Mouse (Mus musculus): ENCODE measurements around the gene Olfr1154. TPM values are rescaled to one million over a fixed set of nuclear protein-coding genes. Genes with fewer than 3 reads are reported as not detected.

Gene Olfr1154
- total RNA-seq (2023) = not detected

GRCm38 (mm10) chr2:87905066-87905465 is at the start of gene Olfr1154:
Gene Olfr1154 (minus strand): TSS chr2:87905166.

GRCm38 (mm10) chr2:87953000-87953399 is 48.0 kb upstream of the Olfr1154 start, which contains the start of gene Olfr1156:
Gene Olfr1156 (minus strand): TSS chr2:87953100.

GRCm38 (mm10) chr2:87945037-87945436 is 40.1 kb upstream of the Olfr1154 start, which contains the start of gene Olfr1155:
Gene Olfr1155 (minus strand): TSS chr2:87945137.

GRCm38 (mm10) chr2:87894662-87895061 is 10.3 kb downstream of the Olfr1154 start, which contains the start of gene Olfr1153:
Gene Olfr1153 (plus strand): TSS chr2:87894962.

GRCm38 (mm10) chr2:87866192-87866591 is 38.8 kb downstream of the Olfr1154 start, which contains the start of gene Olfr1152:
Gene Olfr1152 (plus strand): TSS chr2:87866492.

GRCm38 (mm10) chr2:87855562-87855961 is 49.4 kb downstream of the Olfr1154 start, which contains the start of gene Olfr1151:
Gene Olfr1151 (plus strand): TSS chr2:87855862.

Other genes starting within 250 kb of the Olfr1154 start
- gene Olfr1134, start 246.7 kb downstream of the Olfr1154 start, total RNA-seq (2023) = not detected
- gene Olfr1135, start 231.5 kb downstream of the Olfr1154 start, total RNA-seq (2023) = not detected
- gene Olfr1136, start 211.2 kb downstream of the Olfr1154 start, total RNA-seq (2023) = not detected
- not detected for gene Olfr1137, start 192.0 kb downstream of the Olfr1154 start, total RNA-seq (2023)
- gene Olfr1138, start 165.2 kb downstream of the Olfr1154 start, total RNA-seq (2023) = not detected
- gene Olfr1140, start 161.4 kb downstream of the Olfr1154 start, total RNA-seq (2023) = not detected
- gene Olfr1141, start 151.2 kb downstream of the Olfr1154 start, total RNA-seq (2023) = not detected
- gene Olfr152, start 125.7 kb downstream of the Olfr1154 start, total RNA-seq (2023) = not detected
- not detected for gene Olfr1143, start 104.6 kb downstream of the Olfr1154 start, total RNA-seq (2023)
- gene Olfr1145, start 95.3 kb downstream of the Olfr1154 start, total RNA-seq (2023) = not detected
- gene Olfr1148, start 74.6 kb downstream of the Olfr1154 start, total RNA-seq (2023) = not detected
- not detected for gene Olfr1150-ps1, start 61.2 kb downstream of the Olfr1154 start, total RNA-seq (2023)
- not detected for gene Olfr1151, start 49.3 kb downstream of the Olfr1154 start, total RNA-seq (2023)
- not detected for gene Olfr1152, start 38.7 kb downstream of the Olfr1154 start, total RNA-seq (2023)
- not detected for gene Olfr1153, start 10.2 kb downstream of the Olfr1154 start, total RNA-seq (2023)
- not detected for gene Olfr1155, start 40.0 kb upstream of the Olfr1154 start, total RNA-seq (2023)
- not detected for gene Olfr1156, start 47.9 kb upstream of the Olfr1154 start, total RNA-seq (2023)
- gene Olfr1157, start 63.1 kb upstream of the Olfr1154 start, total RNA-seq (2023) = not detected
- not detected for gene Olfr74, start 69.5 kb upstream of the Olfr1154 start, total RNA-seq (2023)
- not detected for gene Olfr1158, start 84.9 kb upstream of the Olfr1154 start, total RNA-seq (2023)
- gene Olfr1160, start 103.1 kb upstream of the Olfr1154 start, total RNA-seq (2023) = not detected
- not detected for gene Olfr1161, start 117.6 kb upstream of the Olfr1154 start, total RNA-seq (2023)
- gene Olfr73, start 132.5 kb upstream of the Olfr1154 start, total RNA-seq (2023) = not detected
- not detected for gene Olfr1162, start 146.0 kb upstream of the Olfr1154 start, total RNA-seq (2023)
- not detected for gene Olfr1163, start 166.7 kb upstream of the Olfr1154 start, total RNA-seq (2023)
- not detected for gene Olfr1164, start 188.8 kb upstream of the Olfr1154 start, total RNA-seq (2023)
- gene Olfr1166, start 223.1 kb upstream of the Olfr1154 start, total RNA-seq (2023) = not detected

All from CD8-positive naive resting alpha-beta T cell, adult 57 days (primary cell).